Mouse (Mus musculus): ENCODE data around the gene Mvb12b. TPM values are rescaled to one million over a fixed set of nuclear protein-coding genes. Genes with fewer than 3 reads are reported as not detected.

Mvb12b gene
- polyA plus RNA-seq, 1 experiment from 2014 or later, result 18.8 TPM

DNA sequence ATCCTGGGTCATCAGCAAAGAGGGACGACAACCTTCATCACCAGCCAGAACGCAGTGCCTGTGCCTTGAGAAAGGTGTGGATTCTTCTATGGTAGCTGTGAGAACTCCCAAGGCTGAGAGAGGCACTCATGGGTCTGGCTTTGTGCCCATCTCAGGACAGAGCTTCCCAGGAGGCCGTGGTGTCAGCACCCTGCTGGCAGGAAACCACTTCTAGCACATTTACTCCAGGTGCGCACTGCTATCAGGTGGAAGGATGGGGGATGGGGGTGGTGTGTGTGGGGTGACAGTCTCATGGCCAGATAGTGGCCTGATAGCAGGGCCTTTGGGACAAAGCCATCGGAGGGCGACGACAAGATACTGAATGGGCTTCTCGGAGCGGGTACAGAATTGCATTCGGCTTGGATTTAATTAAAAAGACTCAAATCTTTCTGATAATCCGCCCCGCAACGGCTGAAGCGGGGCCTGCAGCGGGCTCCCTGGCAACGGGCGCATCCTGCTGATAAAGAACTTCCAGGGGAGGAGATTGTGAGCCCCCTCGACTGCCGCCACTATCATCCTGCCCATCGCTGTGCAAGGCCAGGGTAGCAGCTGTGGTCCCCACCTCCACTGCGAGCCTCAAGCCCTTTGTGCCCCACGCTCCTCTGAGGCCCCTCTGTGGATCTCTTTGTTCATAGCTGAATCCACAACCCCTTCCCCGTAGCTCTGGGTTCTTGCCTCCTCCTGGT, 198.4 kb downstream of the Mvb12b start:
- Histone ChIP-seq H3K9ac (ENCODE audit: low read depth, low read length) (no peak overlapping the region), H3K36me3 (ENCODE audit: control insufficient read depth, insufficient read depth, low read length) (no peaks in the 10 kb centered on the region), H3K9me3 (ENCODE audit: control insufficient read depth, low read length) (no peaks in the 10 kb centered on the region), H3K4me3 (ENCODE audit: low read length) (no peak overlapping the region), H3K27me3 (ENCODE audit: control insufficient read depth, insufficient read depth, low read length) (0 out of 2 replicates have a peak, but pooled peaks cover 4% of the 10 kb centered on the region), H3K27ac (ENCODE audit: low read depth, low read length) (no peak overlapping the region), H3K4me1 (ENCODE audit: control insufficient read depth, insufficient read depth, low read length) (no peaks in the 10 kb centered on the region), H3K4me2 (replicated peaks; ENCODE audit: low read depth, low read length) (no peak overlapping the region)
- 68% methylated on average over 23 of the region's 23 CpGs for WGBS
- no peak for ATAC-seq (ENCODE audit: low FRiP score, low TSS enrichment)

GRCm38 (mm10) chr2:33683594-33683993, 204.2 kb downstream of the Mvb12b start:
- H3K9me3 ChIP-seq (ENCODE audit: control insufficient read depth, low read length), result no peaks in the 10 kb centered on the region
- WGBS, result 56% methylated on average over 4 of the region's 4 CpGs
- H3K36me3 ChIP-seq (ENCODE audit: control insufficient read depth, insufficient read depth, low read length), result no peaks in the 10 kb centered on the region
- H3K27ac ChIP-seq (ENCODE audit: low read depth, low read length), result no peak overlapping the region
- H3K27me3 ChIP-seq (ENCODE audit: control insufficient read depth, insufficient read depth, low read length), result 0 out of 2 replicates have a peak, but pooled peaks cover 4% of the 10 kb centered on the region
- ATAC-seq (ENCODE audit: low FRiP score, low TSS enrichment), result no peak
- H3K4me1 ChIP-seq (ENCODE audit: control insufficient read depth, insufficient read depth, low read length), result no peaks in the 10 kb centered on the region; the same call in 1 of the 2 replicates
- H3K4me3 ChIP-seq (ENCODE audit: low read length), result no peak overlapping the region
- H3K4me2 ChIP-seq (replicated peaks; ENCODE audit: low read depth, low read length), result no peak overlapping the region
- no peak overlapping the region for H3K9ac ChIP-seq (ENCODE audit: low read depth, low read length)

DNA sequence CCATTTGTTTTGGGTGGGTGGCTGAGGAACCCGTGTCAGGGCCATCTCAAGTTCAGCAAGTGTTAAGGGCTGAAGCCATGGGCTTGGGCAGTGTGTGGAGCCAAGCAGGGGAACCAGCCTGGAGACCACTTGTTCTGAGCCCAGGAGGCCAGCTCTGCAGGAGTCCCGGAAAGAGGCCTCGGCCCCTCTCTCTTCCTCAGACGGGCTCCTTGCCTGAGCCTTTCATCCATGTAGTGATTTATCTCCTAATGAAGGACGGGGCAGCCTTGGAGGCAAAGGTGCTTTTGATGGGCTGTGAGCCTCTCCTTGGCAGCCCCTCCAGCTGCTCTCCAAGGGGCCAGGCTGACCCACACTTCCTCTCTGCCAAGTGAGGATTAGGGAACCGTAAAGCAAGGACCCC, 204.7 kb downstream of the Mvb12b start:
- no peak overlapping the region for H3K27ac ChIP-seq (ENCODE audit: low read depth, low read length)
- ATAC-seq (ENCODE audit: low FRiP score, low TSS enrichment), result peak; percentile 43; the same call in 1 of the 2 replicates
- WGBS, result 6% methylated on average over 6 of the region's 6 CpGs

GRCm38 (mm10) chr2:33682219-33682618, 205.5 kb downstream of the Mvb12b start:
- Histone ChIP-seq H3K9me3 (ENCODE audit: control insufficient read depth, low read length) (no peaks in the 10 kb centered on the region), H3K27me3 (ENCODE audit: control insufficient read depth, insufficient read depth, low read length) (no peaks in the 10 kb centered on the region), H3K9ac (ENCODE audit: low read depth, low read length) (no peak overlapping the region), H3K27ac (ENCODE audit: low read depth, low read length) (no peak overlapping the region), H3K4me2 (replicated peaks; ENCODE audit: low read depth, low read length) (no peak overlapping the region), H3K36me3 (ENCODE audit: control insufficient read depth, insufficient read depth, low read length) (no peaks in the 10 kb centered on the region), H3K4me1 (ENCODE audit: control insufficient read depth, insufficient read depth, low read length) (no peaks in the 10 kb centered on the region; the same call in 1 of the 2 replicates), H3K4me3 (ENCODE audit: low read length) (no peak overlapping the region)
- WGBS, result 7% methylated on average over 4 of the region's 4 CpGs
- no peak for ATAC-seq (ENCODE audit: low FRiP score, low TSS enrichment)

More for the DNA sequence above, 204.7 kb downstream of the Mvb12b start:
- H3K4me3 ChIP-seq (ENCODE audit: low read length), result no peak overlapping the region
- no peak overlapping the region for H3K9ac ChIP-seq (ENCODE audit: low read depth, low read length)
- no peaks in the 10 kb centered on the region; the same call in 1 of the 2 replicates for H3K4me1 ChIP-seq (ENCODE audit: control insufficient read depth, insufficient read depth, low read length)
- H3K9me3 ChIP-seq (ENCODE audit: control insufficient read depth, low read length), result no peaks in the 10 kb centered on the region
- no peaks in the 10 kb centered on the region for H3K36me3 ChIP-seq (ENCODE audit: control insufficient read depth, insufficient read depth, low read length)
- no peaks in the 10 kb centered on the region for H3K27me3 ChIP-seq (ENCODE audit: control insufficient read depth, insufficient read depth, low read length)
- no peak overlapping the region for H3K4me2 ChIP-seq (replicated peaks; ENCODE audit: low read depth, low read length)

Other genes with a start within 250 kb of the Mvb12b start
- 1.9 and 2.2 TPM in 2 replicates for gene Lmx1b, start 247.4 kb downstream of the Mvb12b start, polyA plus RNA-seq (2014; fragmentation: Nextera tagmentation; extraction: Ambion mirVana)

Measured in kidney, embryonic 14.5 days (tissue).